Mouse (Mus musculus): ENCODE results near the gene Srd5a2. TPM values are rescaled to one million over a fixed set of nuclear protein-coding genes. Genes with fewer than 3 reads are reported as not detected.
"Not testable (repeated sequence)": the region's sequence is repeated elsewhere in the genome, so short reads cannot be mapped to it uniquely, and the experiment has no call there.

Gene Srd5a2
- polyA plus RNA-seq (2012; rRNA removed), result 0.03 and 0.04 TPM in 2 replicates

GRCm38 (mm10) chr17:74047210-74048082 lies at the start of gene Srd5a2:
Gene Srd5a2 (minus strand): TSS chr17:74047916.
- no peak for DNase-seq (ENCODE audit: low spot score)

- no peak for DNase-seq (ENCODE audit: low spot score)
Observed at GRCm38 (mm10) chr17:74088886-74089678, 41.4 kb upstream of the Srd5a2 start.

- DNase-seq (ENCODE audit: low spot score), result no peak
Observed at GRCm38 (mm10) chr17:74088016-74088415, 40.3 kb upstream of the Srd5a2 start.

GRCm38 (mm10) chr17:74083370-74083769 lies 35.7 kb upstream of the Srd5a2 start:
- DNase-seq (ENCODE audit: low spot score), result no peak

- no peak for DNase-seq (ENCODE audit: low spot score)
Observed at GRCm38 (mm10) chr17:74080076-74080615, 32.4 kb upstream of the Srd5a2 start.

- DNase-seq (ENCODE audit: low spot score), result no peak
Observed at GRCm38 (mm10) chr17:74078776-74079495, 31.2 kb upstream of the Srd5a2 start.

- not testable (repeated sequence) for DNase-seq (ENCODE audit: low spot score)
Observed at GRCm38 (mm10) chr17:74073067-74073466, 25.4 kb upstream of the Srd5a2 start.

GRCm38 (mm10) chr17:74062763-74063162 lies 15.0 kb upstream of the Srd5a2 start:
- not testable (repeated sequence) for DNase-seq (ENCODE audit: low spot score)

GRCm38 (mm10) chr17:74048229-74048816 lies 607 bp upstream of the Srd5a2 start:
- DNase-seq (ENCODE audit: low spot score), result no peak

GRCm38 (mm10) chr17:74043754-74044153 lies 4.0 kb downstream of the Srd5a2 start:
- DNase-seq (ENCODE audit: low spot score), result no peak

- DNase-seq (ENCODE audit: low spot score), result peak; percentile 55
Observed at GRCm38 (mm10) chr17:74020526-74021203, 27.1 kb downstream of the Srd5a2 start.

- no peak for DNase-seq (ENCODE audit: low spot score)
Observed at GRCm38 (mm10) chr17:74018281-74018680, 29.4 kb downstream of the Srd5a2 start.

- DNase-seq (ENCODE audit: low spot score), result no peak
Observed at GRCm38 (mm10) chr17:74017649-74018048, 30.1 kb downstream of the Srd5a2 start.

- DNase-seq (ENCODE audit: low spot score), result no peak
Observed at GRCm38 (mm10) chr17:74015128-74015527, 32.6 kb downstream of the Srd5a2 start.

- no peak for DNase-seq (ENCODE audit: low spot score)
Observed at GRCm38 (mm10) chr17:74008680-74009079, 39.0 kb downstream of the Srd5a2 start.

- no peak for DNase-seq (ENCODE audit: low spot score)
Observed at GRCm38 (mm10) chr17:74007001-74007400, 40.7 kb downstream of the Srd5a2 start.

- no peak for DNase-seq (ENCODE audit: low spot score)
Observed at GRCm38 (mm10) chr17:74002396-74002795, 45.3 kb downstream of the Srd5a2 start.

- no peak for DNase-seq (ENCODE audit: low spot score)
Observed at GRCm38 (mm10) chr17:73995907-73996645, 51.6 kb downstream of the Srd5a2 start.

GRCm38 (mm10) chr17:73991264-73991663 lies 56.5 kb downstream of the Srd5a2 start:
- DNase-seq (ENCODE audit: low spot score), result no peak

- no peak for DNase-seq (ENCODE audit: low spot score)
Observed at GRCm38 (mm10) chr17:73986571-73986970, 61.1 kb downstream of the Srd5a2 start.
